Mouse (Mus musculus) neutrophil, adult 5-6 weeks (primary cell): ENCODE results near the gene Abtb2. TPM values are rescaled to one million over a fixed set of nuclear protein-coding genes. Genes with fewer than 3 reads are reported as not detected.

Experiments
- ATAC-seq: fragments of 151-379, 151-347 bp; 2 replicates; pipeline ENCODE4 v1.8.0; 2017; ENCODE audit warnings: mild to moderate bottlenecking, moderate TSS enrichment; ENCODE audit not compliant: insufficient number of reproducible peaks, poor library complexity, low FRiP score, severe bottlenecking; ENCODE audit errors: extremely low read depth
- total RNA-seq: library from RNA; stranded (forward); fragments of 200-1000 nt; gene quantifications from 2 replicates; pipeline ENCODE4 v1.2.3, GENCODE M21; 2017

Gene Abtb2
- total RNA-seq, 1 experiment from 2014 or later: 31.3 TPM

DNA sequence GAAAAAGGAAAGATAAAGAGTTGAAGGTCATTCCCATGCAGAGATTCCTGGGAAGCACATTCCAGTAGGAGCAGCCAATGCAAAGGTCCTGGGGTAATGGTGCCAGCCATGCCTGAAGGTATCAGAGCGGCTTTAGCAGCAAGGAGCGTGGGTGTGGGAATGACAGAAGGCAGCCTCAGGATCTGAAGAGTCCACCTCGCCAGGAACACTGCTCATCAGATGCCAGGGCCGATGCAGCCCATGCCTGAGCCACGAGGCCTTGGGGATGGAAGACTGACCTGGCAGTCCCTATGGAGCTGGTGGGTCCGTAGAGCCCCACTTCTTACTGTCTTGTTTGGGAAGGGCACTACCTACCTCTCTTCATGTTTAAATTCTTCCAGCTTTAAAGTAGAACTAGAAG, 185.7 kb downstream of the Abtb2 start:
- ATAC-seq: no peak

DNA sequence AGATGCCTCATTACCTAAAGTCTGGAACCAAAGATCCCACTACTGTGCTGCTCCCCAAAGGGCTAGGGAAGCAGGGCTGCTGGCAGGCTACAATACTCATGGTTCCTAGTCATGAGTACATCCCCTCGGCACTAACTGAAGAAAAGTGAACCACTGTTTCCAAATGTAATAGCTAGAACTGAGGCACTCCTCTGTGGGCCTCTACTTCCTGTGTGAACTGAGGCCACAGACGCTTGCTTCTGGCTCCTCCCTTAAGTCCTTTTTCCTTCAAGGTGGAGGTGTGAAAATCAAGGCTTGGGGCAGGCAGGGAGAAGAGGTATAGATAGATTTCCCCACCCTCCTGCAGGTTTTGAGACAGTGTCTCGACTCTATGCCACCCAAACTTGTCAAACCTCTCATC, 188.5 kb downstream of the Abtb2 start:
- ATAC-seq: no peak

DNA sequence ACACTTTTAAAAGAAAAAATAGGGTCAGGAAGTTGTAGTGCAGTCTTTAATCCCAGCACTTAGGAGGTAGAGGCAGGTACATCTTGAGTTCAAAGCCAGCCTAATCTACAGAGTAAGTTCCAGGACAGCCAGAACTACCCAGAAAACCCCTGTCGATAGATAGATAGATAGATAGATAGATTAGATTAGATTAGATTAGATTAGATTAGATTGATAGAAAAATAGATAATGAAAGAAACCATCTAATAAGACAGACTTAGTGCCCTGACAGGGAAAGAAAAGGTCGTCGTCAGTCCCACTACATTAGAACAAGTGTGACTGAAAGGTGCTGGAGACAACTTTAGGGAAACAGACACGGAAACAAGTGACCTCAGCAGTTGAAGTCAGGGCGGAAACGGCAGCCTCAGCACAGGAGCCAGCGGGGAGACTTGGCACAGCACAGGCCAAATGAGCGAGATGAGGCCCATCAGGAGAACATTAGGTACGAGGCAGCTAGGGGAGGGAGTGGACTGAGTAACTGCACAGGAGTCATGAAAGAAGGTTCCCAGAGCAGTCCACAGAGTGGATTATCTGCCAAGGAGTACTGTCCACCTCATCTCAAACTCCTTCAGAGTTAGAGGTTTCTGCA, 189.5 kb downstream of the Abtb2 start:
- ATAC-seq: no peak

DNA sequence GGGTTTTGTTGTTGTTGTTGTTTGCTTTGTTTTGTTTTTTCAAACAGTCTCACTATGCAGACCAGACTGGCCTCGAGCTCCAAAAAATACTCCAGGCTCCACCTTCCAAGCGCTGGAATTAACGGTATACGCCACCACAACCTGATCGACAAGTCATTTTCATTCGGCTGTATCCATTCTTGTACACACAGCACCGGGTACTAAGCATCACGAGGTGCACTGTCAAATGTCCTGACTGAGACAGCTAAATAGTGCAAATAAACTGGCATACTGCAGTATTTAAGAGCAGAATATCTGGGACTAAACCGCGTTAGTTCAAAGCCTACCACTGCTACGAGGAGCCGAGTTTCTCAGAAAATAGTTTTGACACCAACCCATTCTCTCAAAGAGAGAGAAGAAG, 194.3 kb downstream of the Abtb2 start:
- ATAC-seq: no peak

DNA sequence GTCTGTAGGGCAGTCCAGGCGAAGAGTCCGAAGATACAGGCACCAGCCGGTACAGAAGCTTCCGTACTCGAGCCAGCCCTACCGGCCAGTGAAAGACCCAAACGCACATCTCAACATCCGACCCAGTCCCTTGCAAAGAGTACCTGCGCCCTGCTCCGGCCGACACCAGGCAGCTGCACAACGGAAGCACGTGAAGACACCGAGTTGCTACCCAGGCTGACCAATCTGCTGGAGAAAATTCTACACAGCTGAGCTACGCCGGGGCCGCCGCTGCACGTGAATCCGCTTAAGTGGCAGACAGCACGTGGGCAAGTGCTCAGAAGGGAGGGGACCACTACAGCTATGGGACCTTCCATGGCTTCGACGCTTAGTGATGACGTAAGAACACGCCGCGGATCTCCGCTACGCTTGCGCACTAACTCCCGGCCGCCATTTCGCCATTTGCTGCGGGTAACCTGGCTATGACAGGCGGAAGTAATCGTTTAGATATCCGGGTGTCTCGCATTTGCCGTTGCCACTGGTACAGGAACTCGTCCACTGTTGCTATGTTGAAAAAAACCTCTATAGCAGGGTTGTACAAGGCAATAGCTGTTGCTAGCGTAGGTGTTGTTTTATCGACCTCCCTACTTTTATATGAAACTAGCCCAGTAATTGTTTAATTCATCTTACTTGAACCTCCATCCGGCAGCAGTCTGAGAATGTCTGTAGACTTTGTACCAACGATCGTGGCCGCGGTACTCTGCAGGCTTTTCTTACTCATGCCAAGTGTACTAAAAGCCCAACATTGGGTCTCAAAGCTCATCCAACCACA, 195.0 kb downstream of the Abtb2 start, which contains the start of gene Nat10:
Gene Nat10 (minus strand): TSS at position 365 of the 811 bp plus-strand sequence.
- peak; percentile 97 for ATAC-seq

DNA sequence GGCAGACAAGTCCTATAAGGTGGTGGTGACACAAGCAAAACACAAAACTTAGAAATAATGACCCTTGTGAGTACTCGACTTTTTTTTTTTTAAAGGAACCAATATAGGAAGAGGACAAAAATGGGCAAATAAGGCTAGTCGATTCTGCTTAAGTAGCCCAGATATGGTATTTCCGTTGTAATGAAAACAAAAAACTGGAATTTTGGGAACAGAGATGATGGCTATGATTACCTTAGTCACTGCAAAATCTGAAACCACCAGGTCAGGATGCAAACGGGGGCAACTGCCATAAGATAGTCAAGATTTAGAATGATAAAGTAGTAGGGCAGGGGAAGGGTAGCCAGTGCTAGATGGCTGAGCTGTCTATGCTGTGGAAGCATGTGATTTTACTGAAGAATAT, 195.9 kb downstream of the Abtb2 start:
- ATAC-seq: no peak

DNA sequence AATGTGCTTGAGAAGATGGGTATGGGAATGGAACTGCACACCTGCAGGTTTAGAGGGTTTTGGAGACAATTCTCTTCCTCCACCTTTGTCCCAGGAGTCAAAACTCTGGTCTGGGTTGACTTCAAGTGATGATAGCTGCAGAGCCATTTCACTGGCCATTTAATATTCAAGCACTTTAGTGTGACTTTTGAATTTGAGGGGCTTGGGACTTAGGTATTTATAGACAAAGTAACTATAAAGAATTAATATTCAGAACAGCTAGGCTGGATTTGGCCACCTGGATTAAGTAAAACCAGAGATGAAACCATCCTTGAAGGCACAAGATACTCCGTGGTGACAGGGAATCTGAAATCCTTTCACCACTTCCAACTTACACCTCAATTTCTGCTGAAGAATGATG, 196.4 kb downstream of the Abtb2 start:
- no peak for ATAC-seq

Other genes with a start within 250 kb of the Abtb2 start
- gene Elf5, start 154.6 kb upstream of the Abtb2 start, total RNA-seq: 0.12 TPM in 1 of 2 replicates, not detected in the other
- 69.0 and 89.6 TPM in 2 replicates for gene Cat, start 81.2 kb upstream of the Abtb2 start, total RNA-seq
- gene Nat10, start 195.0 kb downstream of the Abtb2 start, total RNA-seq: 42.0 and 44.6 TPM in 2 replicates
- gene Caprin1, start 231.3 kb downstream of the Abtb2 start, total RNA-seq: 215 and 226 TPM in 2 replicates